Mouse (Mus musculus) forelimb bud, embryonic 11.5 days (tissue): ENCODE data around the gene Hadhb.
A peak's percentile ranks its signal among the peaks of the same experiment; 100 is the strongest.

Experiments
- DNase-seq: peaks from one replicate; pipeline ENCODE4 v3.0.0-alpha.2; 2012; ENCODE audit warnings: low read depth, low spot score

Gene Hadhb

GRCm38 (mm10) chr5:30154474-30155394 lies at the start of gene Hadhb, which contains the start of gene Hadha:
Gene Hadhb (plus strand): TSS chr5:30155248.
Gene Hadha (minus strand): TSS chr5:30155162.
- DNase-seq: peak; percentile 86

- no peak for DNase-seq
Measured at GRCm38 (mm10) chr5:30105668-30106300, 49.3 kb upstream of the Hadhb start, which contains the start of gene 3110082J24Rik. Gene 3110082J24Rik (minus strand): TSS chr5:30106086.

- no peak for DNase-seq
Measured at GRCm38 (mm10) chr5:30106756-30107155, 48.3 kb upstream of the Hadhb start.

GRCm38 (mm10) chr5:30107186-30107585 lies 47.9 kb upstream of the Hadhb start:
- DNase-seq: no peak

GRCm38 (mm10) chr5:30107611-30108041 lies 47.4 kb upstream of the Hadhb start:
- no peak for DNase-seq

- no peak for DNase-seq
Measured at GRCm38 (mm10) chr5:30108233-30108632, 46.8 kb upstream of the Hadhb start.

- no peak for DNase-seq
Measured at GRCm38 (mm10) chr5:30109899-30110298, 45.1 kb upstream of the Hadhb start.

GRCm38 (mm10) chr5:30110371-30111060 lies 44.5 kb upstream of the Hadhb start:
- no peak for DNase-seq

- peak; percentile 56 for DNase-seq
Measured at GRCm38 (mm10) chr5:30111126-30111525, 43.9 kb upstream of the Hadhb start.

- DNase-seq: no peak
Measured at GRCm38 (mm10) chr5:30111771-30112170, 43.3 kb upstream of the Hadhb start.

- no peak for DNase-seq
Measured at GRCm38 (mm10) chr5:30112533-30113068, 42.4 kb upstream of the Hadhb start.

GRCm38 (mm10) chr5:30113881-30114760 lies 40.9 kb upstream of the Hadhb start:
- peak; percentile 90 for DNase-seq

- no peak for DNase-seq
Measured at GRCm38 (mm10) chr5:30114761-30115140, 40.3 kb upstream of the Hadhb start.

- no peak for DNase-seq
Measured at GRCm38 (mm10) chr5:30115718-30116117, 39.3 kb upstream of the Hadhb start.

GRCm38 (mm10) chr5:30118018-30118417 lies 37.0 kb upstream of the Hadhb start:
- DNase-seq: no peak

- DNase-seq: no peak
Measured at GRCm38 (mm10) chr5:30119163-30119562, 35.9 kb upstream of the Hadhb start.

- DNase-seq: no peak
Measured at GRCm38 (mm10) chr5:30120106-30120505, 34.9 kb upstream of the Hadhb start.

GRCm38 (mm10) chr5:30122481-30122880 lies 32.6 kb upstream of the Hadhb start:
- DNase-seq: no peak

- peak; percentile 54 for DNase-seq
Measured at GRCm38 (mm10) chr5:30125587-30125986, 29.5 kb upstream of the Hadhb start.

- no peak for DNase-seq
Measured at GRCm38 (mm10) chr5:30126756-30127155, 28.3 kb upstream of the Hadhb start.
